Mouse (Mus musculus) left cerebral cortex, postnatal 25 days (tissue): ENCODE measurements around the gene Fam186a. TPM values are rescaled to one million over a fixed set of nuclear protein-coding genes. Genes with fewer than 3 reads are reported as not detected.
"Not testable (repeated sequence)": the region's sequence is repeated elsewhere in the genome, so short reads cannot be mapped to it uniquely, and the experiment has no call there.

ENCODE experiments used
- DNase-seq, 2 experiments: peaks; one replicate each; pipeline ENCODE4 v3.0.0; 2022; ENCODE audit warnings: low spot score in 2 of 2, mixed read lengths in 1 of 2
- intact Hi-C: fragments of 180-260 bp; cut with DNase I; formaldehyde crosslinking; loops from one replicate; pipeline ENCODE4 v1.15.1; 2025
- total RNA-seq, 2 experiments: library from RNA; stranded (reverse); gene quantifications; 2 replicates each; pipeline ENCODE4 v1.2.3; 2021

Gene Fam186a
- total RNA-seq = under 1 TPM in 1 of 2 experiments, not detected in 1; 0.05 TPM

DNA sequence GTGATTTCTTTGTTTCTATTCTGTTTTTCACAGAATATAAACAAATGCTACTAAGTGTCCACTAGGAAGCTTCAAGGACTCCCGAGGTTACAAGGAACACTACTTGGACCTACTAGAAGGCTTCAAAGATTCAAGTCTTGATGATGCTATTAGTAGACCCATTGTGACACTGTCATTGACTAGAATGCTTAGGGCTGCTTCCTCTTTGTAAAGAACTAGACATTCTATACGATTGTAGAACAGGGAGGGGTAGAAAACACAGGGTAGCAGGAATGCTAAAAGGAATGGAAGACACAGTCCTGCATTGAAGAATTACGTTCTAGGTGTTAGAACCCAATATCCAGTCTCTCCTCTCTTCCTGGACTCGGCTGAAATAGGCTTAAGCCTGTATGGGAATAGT is at the start of gene Fam186a:
Gene Fam186a (minus strand): TSS at position 101 of the 400 bp plus-strand sequence.
- intact Hi-C loops = no loop called here
- no peak for DNase-seq

DNA sequence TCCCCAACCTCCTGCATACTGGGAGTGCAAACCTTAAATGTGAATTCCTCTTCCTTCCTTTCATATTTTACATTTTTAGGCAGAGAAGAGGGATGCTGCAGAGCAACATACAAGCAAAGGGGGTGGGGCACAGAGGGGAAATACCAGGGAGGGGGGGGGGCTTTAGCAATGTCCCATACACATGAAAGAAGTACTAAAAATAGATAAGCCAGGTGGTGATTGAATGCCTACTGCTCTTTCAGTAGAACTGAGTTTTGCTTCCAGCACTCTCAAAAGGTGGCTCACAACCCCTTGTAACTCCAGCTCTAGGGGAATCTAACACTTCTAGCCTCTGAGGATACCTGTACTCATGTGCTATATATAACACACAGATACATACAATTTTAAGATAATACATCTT is 39.3 kb upstream of the Fam186a start:
- intact Hi-C loops = no loop called here
- DNase-seq = no peak

DNA sequence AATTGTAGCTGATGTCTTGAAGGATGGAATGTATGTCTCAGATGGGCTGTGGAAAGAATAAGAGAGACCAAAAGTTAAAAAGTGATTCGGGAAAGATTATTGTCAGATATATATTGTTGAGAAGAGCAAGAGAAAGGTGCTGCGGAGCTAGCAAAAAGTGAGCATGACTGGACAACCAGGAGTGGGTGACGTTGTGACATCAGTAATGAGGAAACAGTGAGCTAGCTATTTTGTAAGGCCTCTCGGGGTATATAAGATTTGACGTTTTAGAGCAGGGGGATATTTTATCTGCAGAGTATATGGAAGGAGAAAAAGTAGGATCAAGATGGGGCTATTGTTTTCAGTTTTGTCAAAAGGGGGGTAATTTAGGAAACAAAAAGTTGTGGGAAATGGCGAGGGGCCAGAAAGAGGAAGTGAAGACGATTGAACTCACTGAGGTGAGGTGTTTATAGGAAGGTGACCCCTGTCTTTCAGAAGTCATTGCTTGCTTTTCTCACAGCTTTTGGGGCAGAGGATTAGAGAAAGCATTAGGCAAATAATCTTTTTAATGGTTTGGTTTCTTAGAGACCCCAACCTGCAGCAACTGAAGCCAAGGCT is 37.9 kb upstream of the Fam186a start:
- intact Hi-C loops = no loop called here
- DNase-seq = no peak

DNA sequence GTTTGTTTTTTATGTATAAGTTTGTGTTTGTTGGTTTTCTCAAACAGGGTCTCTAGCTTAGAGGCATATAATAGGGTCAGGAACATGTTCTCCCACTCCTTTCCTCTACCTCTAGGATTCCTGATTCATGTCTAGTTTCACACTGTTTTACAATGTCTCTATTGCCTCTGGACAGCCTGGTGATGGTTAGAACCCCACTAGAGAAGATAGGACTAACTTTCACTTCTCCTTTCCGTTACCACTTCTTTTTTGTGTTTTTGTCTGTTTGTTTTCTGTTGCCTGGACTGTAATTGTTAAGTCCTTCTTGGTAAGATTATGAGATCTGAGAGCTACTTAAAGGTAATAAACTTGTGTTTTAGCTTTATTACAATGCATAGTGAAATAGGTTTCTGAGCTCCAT is 32.5 kb upstream of the Fam186a start:
- intact Hi-C loops = no loop called here
- DNase-seq = no peak

DNA sequence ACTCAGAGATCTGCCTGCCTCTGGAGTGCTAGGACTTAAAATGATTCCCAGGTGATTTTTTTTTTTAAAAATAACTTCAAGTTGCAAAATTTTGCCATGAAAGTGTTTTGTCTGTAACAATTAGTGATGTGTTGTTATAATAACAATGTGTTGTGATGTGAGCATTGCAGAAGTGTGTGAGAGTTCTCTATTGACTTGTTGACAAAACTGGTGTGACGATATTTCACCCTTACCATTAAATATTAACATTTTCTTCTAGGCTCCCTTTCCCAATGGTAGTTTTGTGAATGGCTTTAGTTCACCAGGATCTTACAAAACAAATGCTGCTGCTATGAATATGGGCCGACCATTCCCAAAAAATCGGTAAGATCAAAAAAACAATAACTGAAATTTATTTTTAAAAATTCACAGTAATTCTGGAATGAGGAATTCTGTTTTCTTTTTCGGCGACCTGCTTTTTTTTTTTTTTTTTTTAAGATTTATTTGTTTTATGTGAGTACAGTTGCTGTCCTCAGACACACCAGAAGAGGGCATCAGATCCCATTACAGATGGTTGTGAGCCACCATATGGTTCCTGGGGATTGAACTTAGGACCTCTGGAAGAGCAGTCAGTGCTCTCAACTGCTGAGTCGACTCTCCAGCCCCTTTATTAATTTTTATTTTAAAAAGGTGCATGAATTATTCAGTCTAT is 30.4 kb upstream of the Fam186a start:
- intact Hi-C loops = no loop called here
- DNase-seq = no peak

DNA sequence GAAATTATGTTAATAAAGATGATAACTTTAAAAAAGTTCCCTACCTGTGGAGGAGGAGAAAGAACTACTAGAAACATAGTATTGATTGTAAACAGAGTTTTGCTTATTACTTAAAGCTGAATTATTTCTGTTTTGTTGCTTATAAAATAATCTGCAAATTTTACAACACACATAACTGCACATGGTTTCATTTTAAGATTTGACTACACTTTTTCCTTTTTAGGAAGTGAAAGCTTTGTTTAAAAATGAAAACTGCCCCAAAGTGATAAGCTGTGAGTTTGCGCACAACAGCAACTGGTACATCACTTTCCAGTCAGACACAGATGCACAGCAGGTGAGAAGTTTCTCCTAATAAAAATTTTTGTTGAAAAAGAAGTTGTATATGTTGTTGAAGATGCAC is 26.2 kb upstream of the Fam186a start:
- intact Hi-C loops = no loop called here
- no peak for DNase-seq

DNA sequence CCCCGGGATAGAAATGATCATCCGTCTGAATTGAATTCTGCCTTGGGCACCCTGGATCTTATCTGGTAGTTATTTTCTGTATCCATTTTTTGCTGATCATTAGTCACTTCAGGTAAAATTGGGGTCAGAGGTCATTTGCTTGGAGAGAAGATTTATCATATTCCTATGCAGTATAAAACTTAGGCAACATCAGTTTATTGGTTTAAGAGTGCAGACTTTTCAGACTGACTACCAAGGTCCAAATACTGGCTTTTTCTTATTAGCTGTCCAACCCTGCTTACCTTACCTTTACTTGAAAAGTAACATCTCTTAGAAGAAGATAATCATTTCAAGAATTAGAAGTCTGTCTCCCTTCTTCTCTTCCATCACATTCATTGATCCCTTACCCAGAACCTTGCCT is 12.9 kb upstream of the Fam186a start:
- DNase-seq = no peak
- intact Hi-C loops = no loop called here

DNA sequence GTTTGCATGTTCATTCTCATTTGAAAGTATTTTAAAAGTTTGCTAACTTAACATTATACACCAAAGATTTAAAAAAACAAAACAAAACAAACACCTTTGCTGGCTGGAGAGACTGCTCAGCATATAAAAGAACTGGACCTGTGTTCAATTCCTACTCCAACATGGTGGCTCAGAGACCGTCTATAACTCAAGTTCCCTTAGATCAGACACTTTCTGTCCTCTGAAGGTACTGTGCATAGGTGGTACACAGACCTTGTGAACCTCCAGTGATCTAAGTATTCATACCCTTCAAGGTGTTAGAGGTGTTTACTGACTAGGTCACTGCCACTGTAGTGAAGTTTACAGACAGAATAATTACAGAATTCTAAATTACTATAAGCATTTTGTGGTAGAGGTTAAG is 12.4 kb upstream of the Fam186a start:
- DNase-seq = no peak
- intact Hi-C loops = no loop called here

DNA sequence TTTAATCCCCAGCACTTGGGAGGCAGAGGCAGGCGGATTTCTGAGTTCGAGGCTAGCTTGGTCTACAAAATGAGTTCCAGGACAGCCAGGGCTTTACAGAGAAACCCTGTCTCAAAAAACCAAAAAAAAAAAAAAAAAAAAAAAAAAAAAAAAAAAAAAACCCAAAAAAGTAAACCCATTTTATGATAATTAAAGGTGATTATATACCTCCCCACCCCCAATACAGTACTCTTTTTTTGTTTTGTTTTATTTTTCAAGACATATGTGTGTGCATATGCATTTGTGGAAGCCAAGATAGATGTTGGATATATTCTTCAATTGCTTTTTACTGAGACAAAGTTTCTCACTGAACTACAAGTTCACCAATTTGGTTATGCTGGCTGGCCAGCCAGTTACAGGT is 9.3 kb upstream of the Fam186a start:
- DNase-seq, intact Hi-C loops: not testable (repeated sequence)

DNA sequence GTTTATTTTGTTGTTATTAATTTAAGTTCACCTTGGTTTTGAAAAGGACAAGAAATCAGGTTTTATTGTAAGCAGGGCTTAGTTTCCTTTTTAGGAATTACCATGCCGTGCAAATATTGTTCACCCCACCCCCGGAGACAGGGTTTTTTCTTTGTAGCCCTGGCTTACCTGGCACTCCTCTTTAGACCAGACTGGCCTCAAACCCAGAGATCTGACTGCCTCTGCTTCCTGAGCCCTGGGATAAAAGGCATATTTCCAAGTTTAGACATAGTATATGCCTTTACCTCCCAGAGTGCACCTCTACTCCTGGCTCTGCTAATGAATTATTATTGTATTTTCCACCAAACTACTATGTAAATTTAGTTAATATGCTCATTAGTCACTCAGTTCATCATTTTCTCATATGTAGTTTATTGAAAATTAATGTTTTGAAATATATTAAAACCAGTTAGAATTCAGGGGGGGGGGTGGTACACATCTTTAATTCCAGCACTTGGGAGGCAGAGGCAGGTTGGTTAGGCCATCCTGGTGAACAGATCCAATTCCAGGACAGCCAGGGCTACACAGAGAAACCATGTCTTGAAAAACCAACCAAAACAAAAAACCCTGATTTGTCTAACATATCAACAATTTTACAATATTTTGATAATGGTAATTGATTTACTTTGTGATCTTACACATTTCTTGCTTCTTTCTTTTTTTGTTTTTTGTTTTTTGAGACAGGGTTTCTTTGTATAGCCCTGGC is 7.8 kb upstream of the Fam186a start:
- DNase-seq = no peak
- intact Hi-C loops = no loop called here

DNA sequence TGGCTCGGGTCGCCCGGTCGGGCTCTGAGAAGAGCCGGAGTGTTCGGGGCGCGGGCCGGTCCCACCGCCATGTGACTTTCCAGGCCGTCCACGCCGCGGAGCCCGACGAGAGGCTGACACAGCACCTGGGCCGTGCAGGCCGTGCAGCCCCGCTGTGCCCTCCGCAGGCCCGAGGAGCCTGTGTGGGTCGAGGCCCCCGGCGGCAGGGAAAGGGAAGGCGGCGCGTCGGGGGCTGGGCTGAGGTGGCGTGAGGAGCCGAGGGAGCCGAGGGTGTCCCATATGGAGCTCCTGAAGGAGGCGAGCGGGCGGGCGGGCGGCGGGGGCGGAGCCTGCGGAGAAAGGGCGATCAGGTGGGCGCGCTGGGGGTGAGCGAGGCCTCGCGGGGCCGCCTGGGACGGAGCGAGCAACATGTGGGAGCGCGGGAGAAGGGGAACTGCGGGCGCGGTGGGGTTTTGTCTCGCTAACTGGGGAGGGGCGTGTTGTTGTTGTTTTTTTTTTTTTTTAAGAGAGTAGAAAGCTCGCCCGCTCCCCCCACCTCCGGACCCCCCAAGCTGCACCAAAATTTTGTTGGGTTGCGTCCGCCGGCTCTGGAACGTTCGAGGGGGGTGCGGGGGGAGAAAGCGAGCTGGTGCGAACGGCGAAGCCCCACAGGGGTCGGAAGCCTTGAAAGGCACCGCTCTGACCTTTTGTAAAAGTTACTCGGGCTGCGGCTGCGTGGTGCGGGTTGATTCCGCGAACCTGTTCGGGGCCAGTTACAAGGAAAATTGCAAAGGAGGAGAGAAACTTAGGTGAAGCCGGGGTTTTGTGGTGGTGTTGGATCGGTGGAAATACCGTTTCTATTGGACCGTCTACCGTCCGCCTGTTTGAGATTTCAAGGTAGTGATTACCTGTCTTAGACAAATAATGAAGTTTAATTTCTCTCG is 6.4 kb upstream of the Fam186a start:
- intact Hi-C loops = no loop called here
- peak in 1 of 2 experiments; percentile 4 for DNase-seq

DNA sequence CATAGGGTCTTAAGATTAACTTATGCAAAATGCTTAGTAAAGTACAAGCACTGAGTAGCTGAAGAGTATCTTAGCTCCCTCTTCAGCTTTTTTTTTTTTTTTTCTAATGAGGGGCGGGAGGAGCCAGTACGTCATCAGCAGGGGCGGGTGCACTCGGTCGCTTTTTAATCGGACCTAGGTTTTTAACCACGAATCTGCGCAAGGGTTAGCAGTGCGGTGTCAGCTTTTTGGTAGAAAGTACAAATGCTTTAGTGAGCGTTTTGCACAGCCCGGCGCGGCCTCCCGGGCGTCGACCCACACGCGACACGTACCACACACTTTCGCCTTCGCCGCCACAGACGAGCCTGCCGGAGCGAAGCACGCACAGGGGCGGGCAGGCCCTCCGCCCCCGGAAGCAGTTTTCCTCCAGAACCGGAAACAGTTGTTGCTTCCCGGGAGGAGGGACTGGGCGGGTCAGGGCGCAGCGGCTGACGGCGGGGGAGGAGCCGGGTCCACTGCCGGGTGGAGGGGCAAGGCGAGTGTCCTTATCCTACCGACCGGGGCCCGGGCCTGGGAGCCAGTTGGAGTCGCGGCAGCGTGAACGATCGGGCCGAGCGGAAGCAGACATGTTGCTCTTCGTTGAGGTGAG is 5.6 kb upstream of the Fam186a start:
- DNase-seq = peak; percentile 95 to 97
- intact Hi-C loops = no loop called here

DNA sequence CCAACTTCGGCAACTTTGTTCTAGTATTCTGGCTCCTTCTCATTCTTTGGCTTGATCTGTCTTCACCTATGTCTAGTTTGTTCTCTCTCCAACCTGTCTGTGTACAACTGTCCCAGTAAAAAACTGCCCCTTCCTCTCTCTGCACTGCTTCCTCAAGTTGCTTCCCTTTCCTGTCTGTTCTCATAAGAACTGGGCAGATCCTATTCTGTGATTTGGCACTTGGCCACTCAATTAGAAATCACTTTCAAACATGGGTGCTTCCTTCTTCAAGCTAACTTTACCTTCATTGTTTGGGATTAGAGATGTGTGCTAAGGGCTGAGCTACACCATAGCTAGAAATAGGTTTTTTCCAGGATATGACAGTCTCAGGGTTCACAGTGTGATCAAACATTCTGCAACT is 3.7 kb upstream of the Fam186a start:
- peak in 1 of 2 experiments; percentile 14 for DNase-seq
- intact Hi-C loops = no loop called here

DNA sequence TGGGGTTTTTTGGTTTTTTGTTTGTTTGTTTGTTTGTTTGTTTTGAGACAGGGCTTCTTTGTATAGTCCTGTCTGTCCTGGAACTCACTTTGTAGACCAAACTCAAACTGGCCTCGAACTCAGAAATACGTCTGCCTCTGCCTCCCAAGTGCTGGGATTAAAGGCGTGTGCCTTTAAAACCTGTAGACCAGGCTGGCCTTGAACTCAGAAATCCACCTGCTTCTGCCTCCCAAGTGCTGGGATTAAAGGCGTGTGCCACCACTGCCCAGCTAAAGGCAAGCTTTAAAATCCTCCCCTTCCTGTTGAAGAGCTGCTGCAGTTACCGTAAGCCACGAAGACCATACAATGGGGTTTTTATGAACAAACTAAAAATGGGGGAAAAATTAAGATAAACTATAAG is 2.9 kb upstream of the Fam186a start, which contains the start of gene Larp4:
Gene Larp4 (plus strand): TSS at position 301 of the 400 bp plus-strand sequence.
- DNase-seq, intact Hi-C loops: not testable (repeated sequence)

DNA sequence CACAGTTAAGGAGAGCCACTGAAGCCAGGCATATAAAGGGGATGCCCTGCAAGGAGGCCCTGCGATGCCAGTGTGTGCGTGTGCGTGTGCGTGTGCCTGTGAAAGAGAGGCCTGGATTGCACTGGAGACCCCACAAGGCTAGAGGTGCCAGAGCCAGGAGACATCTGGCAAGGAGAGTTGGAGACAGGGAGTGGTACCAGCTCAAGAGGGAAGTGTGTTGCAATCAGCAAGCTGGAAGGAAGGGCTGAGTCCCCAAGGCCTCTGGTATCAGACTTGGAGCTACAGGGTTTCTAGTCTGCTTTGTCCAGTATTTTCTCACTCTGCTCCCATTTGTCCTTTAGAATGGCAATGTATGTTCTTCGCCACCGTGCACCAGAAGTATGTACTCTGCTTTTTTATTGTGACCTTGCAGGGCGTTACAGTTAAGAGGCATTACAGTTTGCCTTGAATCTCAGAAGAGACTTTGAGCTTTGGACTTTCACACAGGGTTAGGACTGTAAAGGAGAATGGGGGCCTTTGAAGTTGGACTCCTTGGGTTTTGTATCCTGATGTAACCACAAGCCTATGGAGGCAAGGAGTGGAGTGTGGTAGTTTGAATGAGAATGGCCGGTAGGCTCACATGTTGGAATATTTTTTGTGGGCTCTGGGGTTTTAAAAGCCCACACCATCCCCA is 1.6 kb downstream of the Fam186a start:
- intact Hi-C loops = no loop called here

DNA sequence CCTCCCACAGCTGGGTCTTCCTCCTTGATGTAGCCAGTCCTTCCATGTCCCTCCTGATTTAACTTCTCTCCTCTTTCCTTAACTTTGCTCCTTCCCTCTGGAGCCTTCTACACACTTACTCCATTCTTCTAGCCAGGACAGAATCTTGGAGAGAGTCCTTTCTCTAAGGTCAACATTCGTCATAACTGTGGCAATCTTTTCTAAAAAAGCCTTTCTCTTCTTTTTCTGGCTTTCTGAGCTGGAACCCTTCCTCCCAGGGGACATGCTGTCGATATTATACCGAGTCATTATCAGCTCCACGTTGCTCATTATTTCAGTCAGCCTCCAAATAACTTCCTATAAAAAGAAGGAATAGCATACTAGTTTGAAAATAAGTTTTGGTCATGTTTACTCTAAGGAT is 11.5 kb downstream of the Fam186a start:
- intact Hi-C loops = no loop called here
- no peak for DNase-seq

More for the DNA sequence above, 1.6 kb downstream of the Fam186a start:
- no peak for DNase-seq

DNA sequence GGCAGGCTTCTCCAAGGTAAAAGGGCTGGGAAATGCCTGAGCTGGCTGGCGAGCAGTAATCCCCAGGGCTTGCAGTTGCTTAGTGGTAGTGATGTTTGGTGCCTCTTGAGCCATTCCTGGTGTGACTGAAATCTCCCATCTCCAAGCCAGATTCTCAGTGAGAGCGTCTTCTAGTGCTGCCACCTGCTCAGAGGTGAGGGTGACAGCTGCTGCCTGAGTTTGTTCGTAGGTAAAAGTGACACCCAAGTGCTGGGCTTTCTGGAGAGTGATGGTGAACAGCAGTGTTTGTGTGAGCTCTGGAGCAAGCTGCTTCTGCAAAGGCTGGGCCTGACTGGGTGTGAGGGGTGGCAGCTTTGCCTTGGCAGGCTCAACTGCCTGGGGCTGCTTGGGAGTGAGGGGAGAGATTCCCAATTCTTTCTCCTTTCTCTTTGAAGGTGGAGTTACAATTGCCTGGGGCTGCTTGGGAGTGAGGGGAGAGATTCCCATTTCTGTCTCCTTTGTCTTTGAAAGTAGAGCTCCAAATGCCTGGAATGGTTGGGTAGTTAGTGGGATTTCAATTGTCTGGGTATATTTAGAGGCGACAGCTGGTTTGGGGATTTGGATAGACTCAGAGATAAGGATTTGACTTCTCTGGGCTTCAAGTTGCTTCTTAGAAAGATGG is 25.8 kb downstream of the Fam186a start:
- no peak for DNase-seq
- intact Hi-C loops = no loop called here

DNA sequence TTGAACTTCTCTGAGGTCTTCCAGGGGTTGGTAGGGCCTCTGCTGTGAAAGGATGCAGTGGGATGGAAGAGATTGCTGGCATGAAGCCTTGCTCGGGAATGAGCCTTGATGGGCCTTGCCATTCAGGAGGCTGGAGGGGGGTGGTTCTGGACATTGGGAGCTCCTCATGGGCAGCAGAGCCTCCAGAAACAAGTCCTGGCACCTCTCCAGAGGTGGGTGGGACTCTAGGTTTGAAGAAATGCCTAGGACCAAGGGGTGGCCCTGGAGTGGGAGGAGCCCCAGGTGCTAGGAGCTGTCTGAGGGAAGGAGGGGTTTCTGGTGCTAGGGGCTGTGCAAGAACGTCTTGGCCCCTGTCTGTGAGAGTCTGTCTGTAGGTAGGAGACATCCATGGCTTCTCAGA is 26.4 kb downstream of the Fam186a start:
- no peak for DNase-seq
- intact Hi-C loops = no loop called here
